Mouse (Mus musculus) stomach, embryonic 16.5 days (tissue): ENCODE measurements around the gene Pum1. TPM values are rescaled to one million over a fixed set of nuclear protein-coding genes. Genes with fewer than 3 reads are reported as not detected.

Source experiments
- ATAC-seq: fragments of 200-750 bp; cut with Nextera tagmentation; 2 replicates; pipeline ENCODE4 v1.8.0; 2017; ENCODE audit warnings: moderate number of reproducible peaks, moderate TSS enrichment; ENCODE audit not compliant: insufficient read depth, low FRiP score
- H3K27ac ChIP-seq: fragments of 300-500 bp; sonication (generic); 2 replicates; pipeline ENCODE4 v1.5.1; 2014; ENCODE audit warnings: low read length
- H3K27me3 ChIP-seq: fragments of 300-500 bp; sonication (generic); 2 replicates; pipeline ENCODE4 v1.6.1; 2014; ENCODE audit warnings: low read length, control low read depth, mixed read lengths; ENCODE audit not compliant: control insufficient read depth, insufficient read depth
- H3K36me3 ChIP-seq: fragments of 300-500 bp; sonication (generic); 2 replicates; pipeline ENCODE4 v1.6.1; 2014; ENCODE audit warnings: low read length; ENCODE audit not compliant: control insufficient read depth, insufficient read depth
- H3K4me1 ChIP-seq: fragments of 300-500 bp; sonication (generic); 2 replicates; pipeline ENCODE4 v1.6.1; 2014; ENCODE audit warnings: low read length, control low read depth, mixed read lengths; ENCODE audit not compliant: control insufficient read depth, insufficient read depth
- H3K4me2 ChIP-seq: fragments of 300-500 bp; sonication (generic); 2 replicates; pipeline ENCODE4 v1.6.1; 2014; ENCODE audit warnings: low read depth, low read length, mixed read lengths
- H3K4me3 ChIP-seq: fragments of 300-500 bp; sonication (generic); replicated peaks from 2 replicates; pipeline ENCODE4 v1.5.1; 2014; ENCODE audit warnings: mild to moderate bottlenecking, low read length
- H3K9ac ChIP-seq: fragments of 300-500 bp; sonication (generic); 2 replicates; pipeline ENCODE4 v1.6.1; 2014; ENCODE audit warnings: low read length
- H3K9me3 ChIP-seq: fragments of 300-500 bp; sonication (generic); replicated peaks from 2 replicates; pipeline ENCODE4 v1.6.1; 2016; ENCODE audit warnings: low read length, control low read depth; ENCODE audit not compliant: control insufficient read depth
- WGBS: fragments of 180-500 bp; shearing (Covaris S2); extraction: QIAGEN DNeasy Blood & Tissue Kit; methylation state at CpG from one replicate; pipeline ENCODE4 v1.1.7; 2014; 5-methylcytosine and 5-hydroxymethylcytosine counted together
- polyA plus RNA-seq: library from polyadenylated mRNA; unstranded; fragments of >200 nt; fragmentation: Nextera tagmentation; extraction: Ambion mirVana; gene quantifications from 2 replicates; pipeline ENCODE4 v1.2.1, GENCODE M21; 2015

Pum1 gene
- polyA plus RNA-seq, 1 experiment from 2014 or later, result 73.3 TPM

- H3K4me3 ChIP-seq, result no peak overlapping the region
- H3K36me3 ChIP-seq, result no peaks in the 10 kb centered on the region
- 58% methylated on average over 7 of the region's 7 CpGs for WGBS
- peak overlapping the region; percentile 52 for H3K27ac ChIP-seq
- H3K4me2 ChIP-seq, result no peak overlapping the region
- H3K9me3 ChIP-seq, result no peaks in the 10 kb centered on the region
- no peaks in the 10 kb centered on the region for H3K27me3 ChIP-seq
- 0 out of 2 replicates have a peak overlapping the region, but pooled peaks have one; percentile 48 for H3K9ac ChIP-seq
- peaks cover 25% of the 10 kb centered on the region for H3K4me1 ChIP-seq
- no peak for ATAC-seq
Observed at GRCm38 (mm10) chr4:130804771-130805361, 141.7 kb downstream of the Pum1 start.

DNA sequence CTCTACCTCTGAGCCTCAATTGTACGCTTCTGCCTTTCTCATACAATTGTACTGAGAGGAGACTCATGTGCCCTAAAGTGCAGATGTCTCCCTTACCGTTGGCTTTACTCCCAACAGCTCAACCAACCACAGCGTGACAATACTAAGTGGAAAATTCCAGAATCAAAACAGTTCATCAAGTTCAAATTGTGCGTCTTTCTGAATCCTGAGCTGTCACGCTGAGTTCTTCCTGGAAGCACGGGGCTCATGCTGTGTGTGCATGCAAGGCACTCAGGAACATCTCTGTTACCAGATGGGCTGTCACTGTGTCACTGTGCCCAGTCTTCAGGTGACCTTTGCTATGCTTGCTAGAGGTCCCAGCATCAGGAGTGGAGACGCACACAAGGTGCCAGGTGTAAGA is 142.6 kb downstream of the Pum1 start:
- H3K4me3 ChIP-seq, result no peak overlapping the region
- WGBS, result 81% methylated on average over 7 of the region's 7 CpGs
- H3K4me1 ChIP-seq, result peaks cover 25% of the 10 kb centered on the region
- ATAC-seq, result no peak
- H3K9ac ChIP-seq, result no peak overlapping the region
- no peaks in the 10 kb centered on the region for H3K36me3 ChIP-seq
- H3K4me2 ChIP-seq, result no peak overlapping the region
- H3K9me3 ChIP-seq, result no peaks in the 10 kb centered on the region
- H3K27me3 ChIP-seq, result no peaks in the 10 kb centered on the region
- H3K27ac ChIP-seq, result no peak overlapping the region

GRCm38 (mm10) chr4:130806746-130807145 is 143.6 kb downstream of the Pum1 start:
- H3K4me2 ChIP-seq, result no peak overlapping the region
- H3K4me1 ChIP-seq, result peaks cover 21% of the 10 kb centered on the region
- no peak for ATAC-seq
- no peaks in the 10 kb centered on the region for H3K9me3 ChIP-seq
- no peak overlapping the region for H3K27ac ChIP-seq
- 92% methylated on average over 9 of the region's 9 CpGs for WGBS
- no peaks in the 10 kb centered on the region for H3K36me3 ChIP-seq
- no peak overlapping the region for H3K9ac ChIP-seq
- H3K4me3 ChIP-seq, result no peak overlapping the region
- no peaks in the 10 kb centered on the region for H3K27me3 ChIP-seq

DNA sequence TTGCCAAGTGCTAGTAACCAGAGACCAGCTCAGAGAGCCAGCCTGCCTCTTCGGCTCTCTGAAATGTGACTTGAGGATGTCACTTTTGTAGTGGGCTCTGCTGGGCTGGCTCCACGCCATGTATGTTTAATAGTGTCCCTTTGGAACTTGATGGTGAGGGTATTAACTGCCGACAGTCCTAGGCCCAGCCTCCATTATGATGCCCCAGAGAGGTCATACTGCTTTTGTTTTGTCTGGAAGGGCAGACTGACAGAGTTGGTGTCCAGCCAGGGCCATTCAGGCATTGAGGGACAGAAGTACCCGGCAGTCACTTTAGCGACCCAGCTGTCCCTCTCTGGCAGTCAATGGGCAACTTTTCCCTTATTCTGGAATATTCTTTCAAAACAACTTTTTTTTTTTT is 146.7 kb downstream of the Pum1 start:
- Histone ChIP-seq H3K36me3 (no peaks in the 10 kb centered on the region), H3K9me3 (no peaks in the 10 kb centered on the region), H3K4me3 (no peak overlapping the region), H3K9ac (no peak overlapping the region), H3K27me3 (no peaks in the 10 kb centered on the region), H3K4me2 (no peak overlapping the region), H3K27ac (no peak overlapping the region), H3K4me1 (peaks cover 9% of the 10 kb centered on the region)
- no peak for ATAC-seq
- WGBS, result 67% methylated on average over 5 of the region's 5 CpGs

DNA sequence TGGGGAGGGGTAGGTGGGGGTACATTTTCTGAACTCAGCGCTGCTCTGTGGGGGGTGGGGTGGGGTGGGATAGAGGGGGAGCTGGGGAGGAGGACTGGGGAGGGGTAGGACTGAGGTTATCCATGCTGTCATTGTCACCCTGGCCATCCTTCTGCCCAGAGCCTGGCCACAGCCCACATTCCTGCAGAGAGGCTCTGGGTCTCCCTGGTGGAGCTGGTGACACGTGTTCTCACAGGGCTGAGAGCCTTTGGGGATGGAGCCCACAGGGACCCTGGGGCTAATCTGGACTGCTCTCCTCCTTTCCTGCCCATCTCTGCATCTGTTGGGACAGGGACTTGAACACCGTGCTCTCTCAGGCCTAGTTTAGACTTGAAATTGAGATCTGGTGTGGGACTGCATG is 147.7 kb downstream of the Pum1 start:
- no peak for ATAC-seq
- no peaks in the 10 kb centered on the region for H3K36me3 ChIP-seq
- no peak overlapping the region for H3K9ac ChIP-seq
- no peaks in the 10 kb centered on the region for H3K9me3 ChIP-seq
- H3K4me2 ChIP-seq, result no peak overlapping the region
- no peaks in the 10 kb centered on the region for H3K27me3 ChIP-seq
- H3K27ac ChIP-seq, result no peak overlapping the region
- 64% methylated on average over 3 of the region's 3 CpGs for WGBS
- peaks cover 2% of the 10 kb centered on the region; the same call in 1 of the 2 replicates for H3K4me1 ChIP-seq
- H3K4me3 ChIP-seq, result no peak overlapping the region

DNA sequence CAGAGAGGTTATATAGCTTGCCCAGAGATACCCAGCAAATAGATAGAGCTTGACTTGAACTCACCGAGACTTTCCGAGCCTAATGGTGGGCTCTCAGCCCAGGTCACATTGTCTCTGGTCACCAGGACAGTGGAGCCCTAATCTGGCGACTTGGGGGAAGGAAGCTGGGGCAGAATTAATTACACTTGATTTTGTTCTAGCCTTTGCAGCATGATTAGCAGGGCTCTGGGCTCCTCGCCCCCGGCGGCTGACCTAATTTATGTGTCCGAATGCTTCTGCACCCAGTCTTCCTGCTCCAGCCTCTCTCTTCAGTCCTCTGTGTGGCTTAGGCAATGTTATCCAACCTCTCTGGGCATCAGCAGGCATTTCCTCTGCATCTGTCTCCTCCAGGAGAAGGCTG is 148.3 kb downstream of the Pum1 start:
- H3K9ac ChIP-seq, result no peak overlapping the region
- H3K27ac ChIP-seq, result no peak overlapping the region
- no peak overlapping the region for H3K4me2 ChIP-seq
- no peak overlapping the region for H3K4me3 ChIP-seq
- H3K27me3 ChIP-seq, result no peaks in the 10 kb centered on the region
- WGBS, result 68% methylated on average over 7 of the region's 7 CpGs
- no peak for ATAC-seq
- no peaks in the 10 kb centered on the region for H3K9me3 ChIP-seq
- peaks cover 2% of the 10 kb centered on the region; the same call in 1 of the 2 replicates for H3K4me1 ChIP-seq
- no peaks in the 10 kb centered on the region for H3K36me3 ChIP-seq

DNA sequence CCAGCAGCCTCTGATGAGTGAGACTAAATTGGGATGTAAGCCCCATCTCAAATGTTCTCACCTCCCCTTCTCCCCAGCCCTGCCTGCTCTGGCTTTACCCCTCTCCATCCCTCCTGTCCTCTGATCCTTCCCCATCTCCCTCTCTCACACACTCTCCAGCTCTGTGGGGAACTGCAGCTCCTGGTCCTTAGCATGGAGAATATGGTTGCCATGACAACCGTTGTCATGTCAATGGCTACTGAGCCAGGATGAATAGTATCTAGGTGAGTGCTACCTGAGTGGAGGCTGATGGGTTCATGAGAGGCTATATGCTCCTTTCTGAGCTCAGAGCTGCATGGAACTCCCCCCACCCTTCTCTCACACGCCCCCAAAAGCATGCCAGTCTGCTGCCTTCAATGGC is 150.8 kb downstream of the Pum1 start:
- no peak for ATAC-seq
- no peaks in the 10 kb centered on the region for H3K36me3 ChIP-seq
- H3K27me3 ChIP-seq, result no peaks in the 10 kb centered on the region
- no peaks in the 10 kb centered on the region for H3K9me3 ChIP-seq
- H3K27ac ChIP-seq, result no peak overlapping the region
- WGBS, result 58% methylated on average over 2 of the region's 2 CpGs
- no peak overlapping the region for H3K4me2 ChIP-seq
- H3K9ac ChIP-seq, result no peak overlapping the region
- H3K4me3 ChIP-seq, result no peak overlapping the region
- peaks cover 2% of the 10 kb centered on the region; the same call in 1 of the 2 replicates for H3K4me1 ChIP-seq

GRCm38 (mm10) chr4:130814742-130815330 is 151.7 kb downstream of the Pum1 start:
- WGBS, result 60% methylated on average over 8 of the region's 8 CpGs
- H3K36me3 ChIP-seq, result no peaks in the 10 kb centered on the region
- no peak overlapping the region for H3K4me2 ChIP-seq
- H3K4me3 ChIP-seq, result no peak overlapping the region
- ATAC-seq, result no peak
- no peak overlapping the region for H3K9ac ChIP-seq
- no peaks in the 10 kb centered on the region for H3K27me3 ChIP-seq
- H3K4me1 ChIP-seq, result no peaks in the 10 kb centered on the region; the same call in 1 of the 2 replicates
- no peaks in the 10 kb centered on the region for H3K9me3 ChIP-seq
- no peak overlapping the region; the same call in 1 of the 2 replicates for H3K27ac ChIP-seq

- ATAC-seq, result no peak
- Histone ChIP-seq H3K9me3 (no peaks in the 10 kb centered on the region), H3K4me3 (no peak overlapping the region), H3K27me3 (no peaks in the 10 kb centered on the region), H3K36me3 (no peaks in the 10 kb centered on the region), H3K4me2 (no peak overlapping the region), H3K4me1 (no peaks in the 10 kb centered on the region; the same call in 1 of the 2 replicates), H3K9ac (no peak overlapping the region), H3K27ac (no peak overlapping the region)
- 78% methylated on average over 8 of the region's 8 CpGs for WGBS
Observed at GRCm38 (mm10) chr4:130815860-130816259, 152.7 kb downstream of the Pum1 start.
